Mouse (Mus musculus) neural tube, embryonic 11.5 days (tissue): Measurements from ENCODE around the gene Gm21985. TPM values are rescaled to one million over a fixed set of nuclear protein-coding genes. Genes with fewer than 3 reads are reported as not detected.
"Not testable (repeated sequence)": the region's sequence is repeated elsewhere in the genome, so short reads cannot be mapped to it uniquely, and the experiment has no call there.

Source experiments
- ATAC-seq: fragments of 200-750 bp; cut with Nextera tagmentation; 2 replicates; pipeline ENCODE4 v1.8.0; 2017; ENCODE audit warnings: moderate number of reproducible peaks, mild to moderate bottlenecking, moderate TSS enrichment, moderate library complexity; ENCODE audit not compliant: insufficient read depth, low FRiP score, low TSS enrichment
- DNase-seq: peaks from one replicate; pipeline ENCODE4 v3.0.0-alpha.2; 2015; ENCODE audit warnings: low spot score
- H3K27ac ChIP-seq: fragments of 300-500 bp; sonication (generic); 2 replicates; pipeline ENCODE4 v1.5.1; 2014; ENCODE audit warnings: low read depth, mild to moderate bottlenecking, low read length
- H3K27me3 ChIP-seq: fragments of 300-500 bp; sonication (generic); 2 replicates; pipeline ENCODE4 v1.6.1; 2014; ENCODE audit warnings: mild to moderate bottlenecking, low read length, mixed read lengths; ENCODE audit not compliant: control insufficient read depth, insufficient read depth
- H3K36me3 ChIP-seq: fragments of 300-500 bp; sonication (generic); 2 replicates; pipeline ENCODE4 v1.6.1; 2014; ENCODE audit warnings: mild to moderate bottlenecking, low read length, moderate library complexity, mixed read lengths; ENCODE audit not compliant: control insufficient read depth, insufficient read depth
- H3K4me1 ChIP-seq: fragments of 300-500 bp; sonication (generic); 2 replicates; pipeline ENCODE4 v1.6.1; 2014; ENCODE audit warnings: low read length, mixed read lengths; ENCODE audit not compliant: control insufficient read depth, insufficient read depth
- H3K4me2 ChIP-seq: fragments of 300-500 bp; sonication (generic); 2 replicates; pipeline ENCODE4 v1.6.1; 2014; ENCODE audit warnings: low read depth, mild to moderate bottlenecking, moderate library complexity
- H3K4me3 ChIP-seq: fragments of 300-500 bp; sonication (generic); 2 replicates; pipeline ENCODE4 v1.5.1; 2014; ENCODE audit warnings: low read depth, low read length
- H3K9ac ChIP-seq: fragments of 300-500 bp; sonication (generic); 2 replicates; pipeline ENCODE4 v1.6.1; 2014; ENCODE audit warnings: mild to moderate bottlenecking, low read length
- H3K9me3 ChIP-seq: fragments of 300-500 bp; sonication (generic); 2 replicates; pipeline ENCODE4 v1.6.1; 2016; ENCODE audit warnings: low read length; ENCODE audit not compliant: control insufficient read depth
- WGBS: fragments of 180-500 bp; shearing (Covaris S2); extraction: QIAGEN DNeasy Blood & Tissue Kit; methylation state at CpG from one replicate; pipeline ENCODE4 v1.1.7; 2014; 5-methylcytosine and 5-hydroxymethylcytosine counted together
- polyA plus RNA-seq: library from polyadenylated mRNA; unstranded; fragments of >200 nt; fragmentation: Nextera tagmentation; extraction: Ambion mirVana; gene quantifications from 2 replicates; pipeline ENCODE4 v1.2.1, GENCODE M21; 2014

Gm21985 gene
- polyA plus RNA-seq, 1 experiment from 2014 or later: not detected

GRCm38 (mm10) chr2:112381219-112381618 lies 115.1 kb downstream of the Gm21985 start:
- WGBS: 97% methylated on average over 1 of the region's 1 CpGs
- no peaks in the 10 kb centered on the region for H3K9me3 ChIP-seq

DNA sequence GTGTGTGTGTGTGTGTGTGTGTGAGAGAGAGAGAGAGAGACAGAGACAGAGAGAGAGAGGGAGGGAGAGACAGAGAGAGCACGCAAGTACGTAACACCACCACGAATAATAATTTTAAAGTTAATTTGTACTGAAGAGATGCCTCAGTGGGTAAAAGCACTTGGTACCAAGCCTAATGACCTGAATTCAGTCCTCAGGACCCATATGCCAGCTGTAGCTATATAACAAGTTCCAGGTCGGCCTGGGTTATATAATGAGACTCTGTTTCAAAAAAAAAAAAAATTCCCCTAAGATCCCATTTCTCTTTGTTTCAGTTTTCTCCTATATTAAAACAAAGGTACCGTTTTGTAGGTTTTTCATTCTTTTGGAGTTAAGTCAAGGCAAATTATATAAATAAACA lies 124.7 kb downstream of the Gm21985 start:
- Histone ChIP-seq H3K9me3 (no peaks in the 10 kb centered on the region), H3K27ac (no peak overlapping the region), H3K4me3 (no peak overlapping the region), H3K9ac (no peak overlapping the region), H3K4me2 (no peak overlapping the region), H3K36me3 (no peaks in the 10 kb centered on the region), H3K4me1 (no peaks in the 10 kb centered on the region), H3K27me3 (no peaks in the 10 kb centered on the region)
- ATAC-seq: no peak
- no peak for DNase-seq
- 93% methylated on average over 5 of the region's 5 CpGs for WGBS

More at GRCm38 (mm10) chr2:112381219-112381618, 115.1 kb downstream of the Gm21985 start:
- no peak overlapping the region for H3K4me2 ChIP-seq
- H3K27me3 ChIP-seq: no peaks in the 10 kb centered on the region
- no peak overlapping the region for H3K4me3 ChIP-seq
- H3K36me3 ChIP-seq: no peaks in the 10 kb centered on the region
- no peak for ATAC-seq
- peaks cover 6% of the 10 kb centered on the region; the same call in 1 of the 2 replicates for H3K4me1 ChIP-seq
- DNase-seq: no peak
- H3K27ac ChIP-seq: no peak overlapping the region
- no peak overlapping the region for H3K9ac ChIP-seq

DNA sequence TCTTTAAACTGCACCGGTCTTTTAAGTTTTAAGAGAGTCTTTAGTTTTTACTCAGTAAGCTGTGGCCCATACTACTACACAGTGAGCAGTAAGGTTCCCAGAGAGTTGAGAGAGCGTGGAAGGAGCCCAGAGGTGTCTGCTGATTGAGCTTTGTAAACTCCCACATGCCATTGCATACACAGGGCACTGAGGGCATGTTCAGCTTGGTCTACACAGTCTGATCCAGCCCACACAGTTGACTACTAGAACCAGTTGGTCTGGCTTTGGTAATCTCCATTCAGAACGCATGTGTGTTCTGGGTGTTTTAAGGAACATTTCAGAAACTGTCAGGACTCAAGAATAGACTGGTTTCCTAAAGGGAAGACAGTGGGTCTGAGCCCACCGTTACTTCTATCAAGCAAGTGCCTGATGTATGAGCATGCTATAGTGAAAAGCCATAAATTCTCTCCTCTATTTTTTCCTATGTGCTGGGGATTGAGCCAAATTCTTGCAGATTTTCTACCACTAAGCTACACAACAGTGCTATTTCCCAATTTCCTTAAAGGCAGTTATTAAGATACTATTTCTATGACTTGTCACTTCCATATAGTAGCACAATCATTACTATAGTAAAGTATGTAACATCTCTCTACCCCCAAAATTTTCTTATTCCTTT lies 125.4 kb downstream of the Gm21985 start:
- Histone ChIP-seq H3K27me3 (no peaks in the 10 kb centered on the region), H3K36me3 (no peaks in the 10 kb centered on the region), H3K4me3 (no peak overlapping the region), H3K9me3 (no peaks in the 10 kb centered on the region), H3K9ac (no peak overlapping the region), H3K27ac (no peak overlapping the region), H3K4me2 (no peak overlapping the region), H3K4me1 (no peaks in the 10 kb centered on the region)
- DNase-seq: no peak
- no peak for ATAC-seq
- 93% methylated on average over 4 of the region's 4 CpGs for WGBS

DNA sequence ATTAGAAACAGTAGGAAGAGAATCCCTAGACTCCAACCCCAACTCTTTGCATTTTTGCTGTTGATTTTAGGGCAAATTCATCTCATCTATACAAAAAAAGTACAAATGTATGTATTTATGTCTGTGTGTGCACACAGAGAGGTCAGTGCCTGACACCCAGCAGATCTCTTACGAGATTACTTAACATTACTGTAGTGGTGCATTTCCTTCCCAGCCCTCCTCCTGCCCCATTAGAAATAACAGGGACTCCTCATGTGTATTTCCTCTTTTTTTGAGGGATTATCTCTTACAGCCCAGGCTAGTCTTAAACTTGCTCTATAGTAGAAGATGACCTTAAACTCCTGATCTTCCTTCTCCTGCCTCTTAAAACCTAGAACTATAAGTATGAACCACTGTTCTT lies 126.6 kb downstream of the Gm21985 start:
- 96% methylated on average over 1 of the region's 1 CpGs for WGBS
- no peak for ATAC-seq
- no peaks in the 10 kb centered on the region for H3K9me3 ChIP-seq

DNA sequence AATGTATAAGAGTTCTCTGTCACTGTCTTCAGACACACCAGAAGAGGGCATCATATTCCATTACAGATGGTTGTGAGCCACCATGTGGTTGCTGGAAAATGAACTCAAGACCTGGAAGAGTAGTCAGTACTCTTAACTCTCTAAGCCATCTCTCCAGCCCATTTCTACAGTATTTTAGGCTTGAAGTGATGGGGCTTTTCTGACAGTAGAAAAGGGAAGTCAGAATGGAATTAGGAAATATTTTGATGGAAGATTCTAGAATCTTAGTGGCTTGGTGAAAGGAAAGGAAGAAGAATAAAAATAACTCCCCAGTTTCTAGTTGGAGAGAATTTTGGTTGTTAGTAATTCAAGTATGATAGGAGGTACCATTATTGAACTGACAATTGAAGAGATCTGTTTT lies 127.8 kb downstream of the Gm21985 start:
- Histone ChIP-seq H3K9ac (no peak overlapping the region), H3K9me3 (no peaks in the 10 kb centered on the region), H3K27me3 (no peaks in the 10 kb centered on the region), H3K4me1 (no peaks in the 10 kb centered on the region), H3K4me2 (no peak overlapping the region), H3K4me3 (no peak overlapping the region), H3K36me3 (no peaks in the 10 kb centered on the region), H3K27ac (no peak overlapping the region)
- no peak for ATAC-seq
- DNase-seq: no peak

More for the DNA sequence above, 126.6 kb downstream of the Gm21985 start:
- Histone ChIP-seq H3K4me2 (no peak overlapping the region), H3K27me3 (no peaks in the 10 kb centered on the region), H3K9ac (no peak overlapping the region), H3K27ac (no peak overlapping the region), H3K4me3 (no peak overlapping the region), H3K4me1 (no peaks in the 10 kb centered on the region), H3K36me3 (no peaks in the 10 kb centered on the region)
- no peak for DNase-seq

DNA sequence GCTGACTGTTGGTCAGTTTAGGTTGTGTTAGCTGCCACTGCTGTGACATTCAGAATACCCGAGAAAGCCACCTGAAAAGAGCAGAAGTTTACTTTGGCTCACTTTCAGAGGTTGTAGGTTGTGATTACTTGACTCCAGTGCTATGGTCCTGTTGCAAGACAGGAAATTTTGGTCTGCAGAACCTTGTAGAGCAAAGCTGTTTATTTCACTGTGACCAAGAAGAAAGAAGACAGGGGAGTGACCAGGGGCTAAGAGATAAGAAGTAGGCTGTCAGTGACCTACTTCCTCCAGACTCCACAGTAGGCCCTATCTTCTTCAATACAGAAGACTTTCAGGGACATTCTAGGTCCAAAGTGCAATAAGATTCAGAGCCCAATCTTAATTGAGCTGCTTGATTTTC lies 130.5 kb downstream of the Gm21985 start:
- Histone ChIP-seq H3K9ac (no peak overlapping the region), H3K27me3 (no peaks in the 10 kb centered on the region), H3K27ac (no peak overlapping the region), H3K4me2 (no peak overlapping the region), H3K36me3 (no peaks in the 10 kb centered on the region), H3K4me3 (no peak overlapping the region), H3K9me3 (no peaks in the 10 kb centered on the region), H3K4me1 (no peaks in the 10 kb centered on the region)
- no peak for DNase-seq
- 87% methylated on average over 1 of the region's 1 CpGs for WGBS
- no peak for ATAC-seq

DNA sequence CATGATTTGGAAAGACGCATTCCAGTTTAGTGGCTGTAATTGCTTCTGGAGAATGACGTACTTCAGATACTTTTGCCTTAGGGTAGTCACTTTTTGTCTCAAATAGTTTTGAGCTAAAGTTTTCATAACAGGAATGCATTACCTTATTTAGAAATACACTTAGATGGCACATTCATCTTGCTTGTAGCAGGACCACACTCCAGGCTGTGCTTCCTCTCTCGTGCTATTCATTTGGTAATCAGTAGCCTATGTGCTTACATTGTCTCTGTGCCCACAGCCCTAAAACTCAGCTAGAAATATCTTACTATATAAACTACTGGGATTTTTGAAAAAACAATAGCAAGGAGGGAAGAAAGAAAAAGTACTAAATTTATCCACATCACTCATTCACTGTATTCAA lies 140.9 kb downstream of the Gm21985 start:
- no peaks in the 10 kb centered on the region for H3K9me3 ChIP-seq
- WGBS: 91% methylated on average over 3 of the region's 3 CpGs
- no peak overlapping the region for H3K4me2 ChIP-seq
- no peaks in the 10 kb centered on the region for H3K27me3 ChIP-seq
- no peak overlapping the region for H3K9ac ChIP-seq
- H3K4me3 ChIP-seq: no peak overlapping the region
- H3K27ac ChIP-seq: no peak overlapping the region
- DNase-seq (no peak), ATAC-seq (no peak)
- no peaks in the 10 kb centered on the region for H3K4me1 ChIP-seq
- no peaks in the 10 kb centered on the region for H3K36me3 ChIP-seq

- H3K27me3 ChIP-seq: no peaks in the 10 kb centered on the region
- H3K9ac ChIP-seq: no peak overlapping the region
- DNase-seq (no peak), ATAC-seq (no peak)
- WGBS: 81% methylated on average over 3 of the region's 3 CpGs
- no peaks in the 10 kb centered on the region for H3K36me3 ChIP-seq
- no peak overlapping the region for H3K4me2 ChIP-seq
- H3K4me3 ChIP-seq: no peak overlapping the region
- H3K4me1 ChIP-seq: no peaks in the 10 kb centered on the region
- no peak overlapping the region for H3K27ac ChIP-seq
- H3K9me3 ChIP-seq: no peaks in the 10 kb centered on the region
Measured at GRCm38 (mm10) chr2:112425308-112425707, 159.2 kb downstream of the Gm21985 start.

GRCm38 (mm10) chr2:112428534-112428933 lies 162.4 kb downstream of the Gm21985 start:
- not testable (repeated sequence) for DNase-seq, H3K4me2 ChIP-seq, H3K36me3 ChIP-seq, H3K9ac ChIP-seq, ATAC-seq, H3K27me3 ChIP-seq, H3K4me1 ChIP-seq, H3K4me3 ChIP-seq, H3K9me3 ChIP-seq, H3K27ac ChIP-seq
- 94% methylated on average over 3 of the region's 3 CpGs for WGBS
